Mouse (Mus musculus) natural killer cell, adult 2 months (primary cell): ENCODE data around the gene Tmem200b.

ENCODE experiments used
- DNase-seq, 2 experiments: peaks; one replicate each; pipeline ENCODE4 v3.0.0; 2022; ENCODE audit warnings: low spot score in 2 of 2

Gene Tmem200b

DNA sequence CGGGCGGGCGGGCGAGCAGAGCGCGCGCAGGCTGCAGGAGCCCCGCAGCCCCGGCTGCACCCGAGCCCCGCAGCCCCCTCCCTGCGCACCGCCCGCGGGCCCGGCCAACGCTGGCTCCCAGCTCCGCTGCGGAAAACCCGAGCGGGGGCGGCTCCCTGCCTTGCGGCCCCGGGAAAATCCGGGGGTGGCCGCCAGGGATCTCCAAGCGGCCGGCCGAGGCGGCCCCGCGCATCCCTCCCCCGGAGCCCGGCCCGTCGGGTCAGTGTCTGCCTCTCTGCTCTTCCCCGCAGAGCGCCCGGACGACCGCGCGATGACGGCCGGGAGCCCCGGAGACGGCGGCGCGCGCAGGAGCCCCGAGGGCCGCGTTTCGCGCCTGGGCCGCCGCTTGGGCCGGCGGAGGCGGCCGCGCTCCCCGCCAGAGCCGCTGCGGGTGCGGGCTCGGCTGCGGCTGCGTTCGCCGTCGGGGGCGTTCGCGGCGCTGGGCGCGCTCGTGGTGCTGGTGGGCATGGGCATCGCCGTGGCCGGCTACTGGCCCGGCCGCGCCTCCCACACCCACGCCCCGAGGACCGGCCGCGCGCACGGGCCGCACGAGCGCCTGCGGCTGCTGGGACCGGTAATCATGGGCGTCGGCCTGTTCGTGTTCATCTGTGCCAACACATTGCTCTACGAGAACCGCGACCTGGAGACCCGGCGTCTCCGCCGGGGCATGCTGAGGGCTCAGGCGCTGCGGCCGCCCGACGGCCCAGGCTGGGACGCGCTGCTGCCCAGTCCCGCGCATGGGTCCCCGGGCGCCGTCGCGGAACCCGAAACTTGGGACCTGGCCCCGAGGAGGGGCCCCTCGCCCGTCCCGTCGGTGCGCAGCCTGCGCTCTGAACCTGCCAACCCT is at the start of gene Tmem200b:
Gene Tmem200b (plus strand): TSS at position 311 of the 886 bp plus-strand sequence.
- no peak for DNase-seq

DNA sequence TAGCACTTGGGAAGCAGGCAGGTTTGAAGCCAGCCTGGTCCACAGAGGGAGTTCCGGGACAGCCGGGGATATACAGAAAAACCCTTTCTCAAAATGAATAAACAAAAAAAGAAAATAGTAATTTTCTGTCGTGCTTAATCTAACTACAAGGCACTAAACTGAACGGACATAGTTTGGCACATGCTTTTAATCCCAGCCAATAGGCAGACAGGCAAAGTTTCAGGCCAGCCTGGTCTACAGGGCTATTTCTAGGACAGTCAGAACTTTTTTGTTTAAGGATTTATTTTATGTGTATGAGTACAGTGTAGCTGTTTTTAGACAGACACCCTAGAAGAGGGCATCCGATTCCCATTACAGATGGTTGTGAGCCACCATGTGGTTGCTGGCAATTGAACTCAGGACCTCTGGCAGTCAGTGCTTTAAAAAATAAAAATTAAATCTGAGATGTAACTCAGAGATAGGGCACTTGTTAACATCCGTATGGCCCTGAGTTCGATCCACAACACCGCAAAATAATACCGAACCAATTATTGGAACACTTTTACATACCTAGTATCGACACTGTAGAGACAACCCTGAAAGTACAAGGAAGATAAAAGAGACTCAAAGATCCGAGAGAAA is 48.8 kb upstream of the Tmem200b start:
- DNase-seq, result no peak

DNA sequence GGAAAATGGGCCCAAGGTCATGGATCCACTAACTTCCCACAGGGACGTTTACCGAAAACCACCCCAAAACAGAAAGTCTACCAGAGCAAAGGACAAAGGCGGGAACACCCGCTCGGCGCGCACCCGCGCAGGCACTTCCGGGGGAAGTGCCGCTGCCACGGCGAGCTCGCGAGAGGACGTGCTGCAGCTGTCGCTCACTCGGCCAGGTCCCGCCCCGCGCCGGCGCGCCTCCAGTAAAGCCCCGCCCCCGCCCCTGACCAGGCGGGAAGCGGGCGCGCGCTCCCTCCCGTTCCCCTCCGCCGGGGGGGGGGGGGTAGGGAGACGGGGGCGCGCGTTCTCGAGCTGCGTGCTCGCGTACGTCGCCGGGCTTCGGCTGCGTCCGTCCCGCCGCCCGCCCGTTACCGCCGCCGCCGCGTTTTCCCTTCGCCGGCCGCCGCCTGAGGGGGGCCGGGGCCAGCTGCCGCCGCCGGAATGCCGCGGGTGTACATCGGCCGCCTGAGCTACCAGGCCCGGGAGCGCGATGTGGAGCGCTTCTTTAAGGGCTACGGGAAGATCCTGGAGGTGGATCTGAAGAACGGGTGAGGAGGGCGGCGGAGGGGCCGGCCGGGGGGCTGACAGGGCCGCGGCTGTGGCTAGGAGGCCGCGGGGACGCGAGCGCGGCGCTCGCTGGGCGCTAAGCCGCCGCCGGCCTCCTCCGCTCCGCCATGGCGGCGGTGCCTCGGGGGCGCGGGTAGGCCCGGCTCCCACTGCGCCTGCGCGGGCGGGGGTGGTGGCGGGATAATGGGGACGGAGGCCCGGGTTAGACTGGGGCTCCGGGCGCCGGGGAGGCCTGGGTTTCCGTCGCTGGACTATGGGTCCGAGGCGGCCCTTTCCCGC is 48.0 kb upstream of the Tmem200b start, which contains the start of gene Srsf4:
Gene Srsf4 (plus strand): TSS at position 325 of the 876 bp plus-strand sequence.
- peak; percentile 85 to 92 for DNase-seq

DNA sequence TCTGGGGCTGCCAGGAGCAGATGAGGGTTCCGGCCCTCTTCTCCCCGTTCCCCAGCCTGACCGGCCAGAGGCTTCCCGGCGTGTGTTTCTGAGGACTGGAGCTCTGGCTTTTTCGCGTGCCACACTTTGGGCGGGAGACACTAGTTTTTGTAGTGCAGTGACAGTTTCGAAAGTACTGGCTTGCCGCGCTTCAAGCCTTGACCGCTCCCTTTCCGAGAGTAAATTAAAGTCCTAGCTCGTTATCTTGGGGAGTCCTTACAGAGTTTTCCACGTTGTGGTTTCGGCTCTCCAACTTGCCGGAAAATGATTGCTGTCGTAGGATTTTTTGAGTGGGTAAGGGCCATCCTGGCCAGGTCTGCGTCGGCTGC is 47.4 kb upstream of the Tmem200b start:
- DNase-seq, result no peak

DNA sequence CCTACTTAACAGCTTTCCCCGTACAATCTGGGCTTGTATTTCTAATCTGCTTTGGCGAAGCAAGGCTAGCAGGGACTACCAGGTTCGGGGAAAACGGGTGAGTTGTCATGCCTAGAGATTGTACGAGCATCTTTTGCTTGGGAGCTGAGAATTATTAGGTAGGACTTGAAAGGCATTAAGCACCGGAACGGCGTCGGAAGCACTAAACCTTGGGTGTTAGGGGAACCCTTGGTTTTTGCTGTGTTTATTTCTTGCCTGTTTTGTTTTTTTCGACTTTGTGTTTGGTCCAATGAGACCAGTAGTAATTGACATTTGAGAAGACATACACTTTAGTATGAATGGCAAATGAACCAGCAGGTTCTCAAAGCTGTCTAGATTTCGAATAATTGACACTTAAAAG is 47.0 kb upstream of the Tmem200b start:
- no peak for DNase-seq

DNA sequence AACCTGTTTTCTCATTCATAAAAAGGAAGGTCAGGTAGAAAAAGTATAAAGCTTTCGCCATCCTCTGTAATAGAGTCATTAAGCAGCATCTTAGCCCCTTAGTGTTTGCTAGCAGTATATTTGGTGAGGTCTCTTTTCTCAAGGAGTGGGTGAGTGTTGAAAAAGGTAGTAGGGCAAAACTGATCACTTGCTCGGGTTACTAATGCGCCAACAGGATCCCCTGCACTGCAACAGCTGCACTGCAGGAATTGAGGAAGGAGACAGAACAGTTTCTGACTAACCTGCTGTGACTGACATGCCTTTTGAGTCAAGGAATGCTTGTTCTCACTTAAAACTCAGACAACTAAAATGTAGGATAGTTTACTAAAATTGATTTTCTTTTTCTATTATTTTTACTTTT is 46.3 kb upstream of the Tmem200b start:
- DNase-seq, result no peak

DNA sequence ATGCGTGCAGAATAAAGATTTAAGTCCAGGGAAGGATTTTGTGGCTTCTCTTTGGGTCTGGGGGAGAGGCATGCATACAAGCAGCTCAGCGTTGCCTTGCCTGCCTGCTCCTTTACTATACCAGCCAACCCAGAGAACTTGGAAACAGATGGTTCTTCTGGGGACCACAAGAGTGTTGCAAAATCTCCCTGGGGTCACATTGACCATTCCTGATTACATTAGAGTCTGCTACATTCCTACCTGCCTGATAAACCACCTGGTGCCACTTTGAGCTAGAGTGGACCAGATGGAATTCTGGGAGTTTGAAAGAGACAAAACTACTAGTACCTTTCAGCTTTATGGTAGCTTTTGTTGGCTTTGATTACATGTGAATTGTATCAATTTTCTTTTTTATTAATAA is 44.7 kb upstream of the Tmem200b start:
- no peak for DNase-seq

DNA sequence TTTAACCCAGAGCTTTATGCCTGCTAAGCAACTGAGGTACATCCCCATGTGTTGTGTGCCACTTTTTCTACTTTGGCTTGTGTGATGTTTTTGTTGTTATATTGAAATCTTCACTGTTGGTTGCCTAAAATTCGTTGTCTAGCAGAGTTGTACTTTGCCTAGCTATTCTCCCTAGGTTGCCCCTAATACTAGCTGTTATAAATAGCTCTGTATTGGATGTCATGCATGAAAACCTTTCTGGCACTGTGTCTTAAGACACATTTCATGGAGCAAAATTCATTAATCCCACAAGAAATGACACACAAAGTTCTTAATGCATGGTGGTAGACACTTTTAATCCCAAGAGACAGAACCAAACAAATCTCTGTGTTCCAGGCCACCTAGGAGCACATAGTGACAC is 41.9 kb upstream of the Tmem200b start:
- no peak for DNase-seq

DNA sequence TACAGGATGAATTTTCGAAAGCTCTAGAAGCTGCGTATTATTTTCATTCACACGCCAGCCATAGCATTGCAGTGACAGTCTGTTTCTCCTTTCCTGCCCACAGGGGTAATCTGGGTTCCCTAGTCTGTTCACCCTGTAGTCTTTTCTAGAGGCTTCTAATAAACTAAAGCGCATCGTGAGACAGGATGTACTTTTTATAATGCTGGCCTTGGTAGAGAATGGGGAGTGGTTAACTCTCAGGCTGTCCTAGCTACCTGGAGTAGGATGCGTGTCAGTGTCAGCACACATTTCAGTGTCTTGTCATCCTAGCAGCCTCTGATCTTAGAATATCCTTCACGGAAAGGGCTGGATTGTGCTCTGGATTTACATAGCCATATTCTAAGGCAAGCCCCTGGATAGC is 40.3 kb upstream of the Tmem200b start:
- no peak for DNase-seq

DNA sequence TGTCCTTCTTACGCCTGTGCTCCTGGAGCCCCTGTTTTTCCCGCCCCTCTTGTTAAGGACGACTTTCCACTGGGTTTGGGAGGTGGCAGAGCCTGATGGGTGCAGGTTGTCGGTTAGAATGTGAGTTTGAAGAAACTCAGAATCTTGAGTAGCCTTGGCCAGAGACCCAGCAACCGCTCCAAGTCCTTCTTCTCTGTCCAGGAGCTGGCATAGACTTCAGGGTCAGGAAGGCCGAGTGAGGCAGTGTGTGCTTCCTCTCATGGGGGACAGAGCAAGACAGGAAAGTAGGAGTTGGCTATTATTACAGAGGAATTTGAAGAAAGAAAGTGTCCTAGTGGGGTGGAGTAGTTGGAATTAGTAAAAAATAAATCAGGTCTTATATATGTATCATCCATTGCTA is 38.0 kb upstream of the Tmem200b start:
- no peak for DNase-seq

DNA sequence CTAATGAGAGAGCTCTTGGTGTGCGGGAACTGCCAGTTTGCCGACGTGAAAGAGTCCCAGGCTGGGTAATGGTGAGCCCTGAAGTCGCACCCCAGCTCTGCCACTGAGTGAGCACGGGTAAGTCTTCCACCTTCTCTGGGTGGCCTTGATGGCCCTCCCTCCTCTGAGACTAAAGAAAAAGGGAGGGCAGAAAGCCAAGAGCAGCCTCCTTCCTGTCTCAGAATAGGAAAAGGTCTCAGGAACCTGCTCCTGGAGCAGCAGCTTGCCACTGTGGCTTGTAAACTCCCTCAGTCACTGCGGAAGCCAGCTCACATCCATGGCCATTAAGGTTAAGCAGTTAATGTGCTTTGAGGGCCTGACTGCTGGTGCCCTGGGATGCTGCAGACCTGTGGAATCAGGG is 36.2 kb upstream of the Tmem200b start:
- no peak for DNase-seq

DNA sequence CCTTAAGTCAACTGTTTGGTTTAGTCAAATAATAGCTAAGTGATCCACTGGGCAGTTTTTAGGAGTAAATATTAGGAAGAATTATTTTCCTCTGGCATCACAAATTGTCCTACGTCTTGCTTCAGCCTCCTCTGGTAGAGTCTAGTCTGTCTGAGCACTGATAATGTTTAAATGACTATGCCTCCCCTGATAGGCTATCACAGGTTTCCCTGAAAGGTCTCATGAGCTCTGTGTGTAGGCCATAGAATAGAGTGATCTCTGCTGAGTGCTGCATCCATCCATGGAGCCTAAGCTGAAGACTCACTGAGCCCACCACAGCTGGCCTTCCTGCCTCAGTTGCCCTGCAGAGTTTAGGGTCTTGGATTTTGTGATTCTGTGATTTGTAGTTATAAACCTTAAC is 33.0 kb upstream of the Tmem200b start:
- no peak for DNase-seq

DNA sequence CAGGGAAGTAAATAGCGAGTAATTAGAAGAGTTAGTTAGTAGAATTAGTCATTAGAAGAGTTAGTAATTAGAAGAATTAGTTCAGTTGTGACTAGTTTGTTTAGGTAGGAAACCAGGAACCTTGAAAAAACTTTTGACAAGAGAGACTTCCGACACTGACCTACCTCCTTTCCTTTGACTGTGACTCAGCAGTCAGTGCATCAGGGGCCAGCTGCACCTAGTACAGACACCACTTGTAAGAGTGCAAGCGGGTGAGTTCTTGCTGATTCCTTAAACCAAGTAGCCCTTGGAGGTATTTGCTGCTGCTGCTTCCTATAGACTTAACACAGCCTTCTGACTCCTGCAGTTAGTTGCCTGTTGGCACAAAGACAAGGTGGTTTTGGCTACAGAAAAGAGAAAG is 30.9 kb upstream of the Tmem200b start:
- DNase-seq, result no peak

DNA sequence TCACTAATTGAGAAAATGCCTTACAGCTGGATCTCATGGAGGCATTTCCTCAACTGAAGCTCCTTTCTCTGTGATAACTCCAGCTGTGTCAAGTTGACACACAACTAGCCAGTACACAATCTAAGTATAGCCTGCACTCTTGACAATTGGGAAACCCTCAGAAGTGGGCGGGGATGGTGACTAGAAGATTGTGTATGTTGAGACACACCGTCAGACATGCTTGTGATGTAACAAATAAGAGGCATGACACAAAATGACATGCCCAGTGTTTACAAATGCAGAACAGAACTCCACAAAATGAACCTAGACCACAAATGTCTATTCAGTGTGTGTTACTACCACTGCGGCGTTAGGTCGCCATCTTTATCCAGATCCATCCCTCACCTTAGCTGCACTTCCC is 24.5 kb upstream of the Tmem200b start:
- no peak for DNase-seq

DNA sequence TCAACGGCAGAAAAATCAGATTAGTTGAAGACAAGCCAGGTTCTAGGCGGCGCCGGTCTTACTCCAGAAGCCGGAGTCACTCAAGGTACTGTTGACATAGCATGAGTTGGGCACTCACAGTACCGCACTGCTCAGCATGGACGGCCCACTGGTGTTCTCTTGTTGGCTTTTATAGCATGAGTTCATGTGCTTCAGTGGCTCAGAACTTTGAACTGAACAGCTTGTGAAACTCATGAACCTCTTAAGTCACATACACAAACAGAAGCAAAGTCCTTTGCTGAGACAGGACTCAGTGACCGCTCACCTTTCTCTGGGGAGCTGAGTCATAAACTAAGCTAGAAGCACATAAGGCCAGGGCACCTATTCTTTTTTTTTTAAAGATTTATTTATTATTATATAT is 23.8 kb upstream of the Tmem200b start:
- no peak for DNase-seq

DNA sequence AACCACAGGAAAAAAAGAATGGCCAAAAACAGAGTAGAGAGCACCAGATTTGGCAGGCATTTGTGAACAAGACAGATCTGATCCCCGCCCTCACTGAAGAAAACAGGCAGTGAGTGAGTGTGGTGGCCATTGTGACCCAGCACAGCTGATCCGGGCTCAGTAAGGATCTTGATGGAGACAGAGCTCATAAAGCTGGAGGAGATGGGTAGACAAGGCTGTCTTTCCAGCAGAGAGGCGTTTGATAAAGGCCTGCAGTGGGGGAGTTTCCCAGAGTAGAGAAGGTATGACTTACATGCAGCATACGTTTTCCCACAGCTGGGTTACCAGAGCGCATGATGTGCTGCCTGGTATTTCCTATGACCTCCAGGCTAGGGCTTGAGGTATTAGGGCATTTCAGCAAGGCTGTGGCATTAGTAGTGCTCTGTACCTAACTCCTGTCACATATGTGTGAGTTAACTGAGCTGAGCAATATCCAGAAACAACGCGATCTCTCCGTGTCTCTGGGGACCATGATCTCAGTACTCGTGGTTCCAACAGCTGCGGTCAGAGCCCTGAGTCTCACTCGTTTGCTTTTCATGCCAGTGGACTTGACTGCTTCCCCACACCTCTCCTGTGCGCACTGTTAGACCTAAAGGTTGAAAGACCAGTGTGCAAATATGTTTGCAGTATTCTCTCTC is 22.9 kb upstream of the Tmem200b start:
- DNase-seq, result no peak

DNA sequence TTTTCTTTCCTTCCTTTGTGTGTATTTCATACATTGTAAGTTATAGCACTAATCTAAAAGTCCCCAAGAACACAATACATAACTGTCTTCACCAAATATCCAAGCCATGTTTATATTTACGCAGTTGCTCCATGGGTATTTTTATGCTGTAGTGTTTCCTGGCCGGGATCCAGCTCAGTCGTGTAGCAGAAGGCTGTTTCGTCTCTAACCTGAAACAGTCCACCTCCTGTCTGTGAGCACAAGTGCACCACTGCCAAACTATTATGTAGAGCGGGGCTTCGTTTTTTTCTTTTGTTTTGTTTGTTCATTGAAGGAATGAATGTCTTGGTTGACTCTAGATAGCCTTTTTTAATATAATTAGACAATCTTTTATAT is 22.4 kb upstream of the Tmem200b start:
- DNase-seq, result no peak

DNA sequence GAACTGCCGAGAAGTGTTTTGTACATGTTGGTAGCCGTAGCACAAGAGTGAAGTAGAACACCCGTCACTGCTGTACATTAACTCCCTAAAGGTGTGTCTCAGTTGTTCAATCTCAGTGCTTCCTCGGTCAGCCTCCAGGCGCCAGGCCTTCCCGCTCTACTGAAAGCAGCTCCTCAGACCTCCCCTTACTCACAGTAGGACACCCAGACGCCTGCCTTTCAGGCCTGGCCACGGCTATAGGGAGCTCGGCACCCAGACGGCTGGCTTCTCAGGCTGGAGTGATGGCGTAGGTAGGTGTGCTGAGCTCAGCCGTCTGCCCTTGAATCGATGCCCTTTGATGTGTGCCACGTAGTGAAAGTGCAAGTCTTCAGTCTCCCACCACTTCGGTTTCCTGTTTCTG is 20.5 kb upstream of the Tmem200b start:
- no peak for DNase-seq

DNA sequence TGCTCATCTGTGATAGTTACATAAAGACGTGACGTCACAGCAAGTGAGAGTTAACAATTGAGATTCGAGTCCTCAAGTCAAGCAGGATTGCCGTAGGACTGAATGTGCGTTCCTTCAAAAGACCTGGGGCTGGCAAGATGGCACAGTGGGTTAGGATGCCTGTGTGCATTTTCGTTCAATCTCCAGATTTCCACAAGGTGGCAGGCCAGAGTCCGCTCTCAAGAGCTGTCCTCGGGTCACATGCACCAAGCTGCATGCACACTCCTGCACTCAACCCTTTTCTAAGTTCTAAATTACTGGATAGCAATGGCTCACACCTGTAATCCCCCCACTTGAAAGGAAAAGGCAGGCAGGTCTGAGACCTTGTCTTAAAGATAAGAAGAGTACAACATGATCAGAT is 17.1 kb upstream of the Tmem200b start:
- no peak for DNase-seq

DNA sequence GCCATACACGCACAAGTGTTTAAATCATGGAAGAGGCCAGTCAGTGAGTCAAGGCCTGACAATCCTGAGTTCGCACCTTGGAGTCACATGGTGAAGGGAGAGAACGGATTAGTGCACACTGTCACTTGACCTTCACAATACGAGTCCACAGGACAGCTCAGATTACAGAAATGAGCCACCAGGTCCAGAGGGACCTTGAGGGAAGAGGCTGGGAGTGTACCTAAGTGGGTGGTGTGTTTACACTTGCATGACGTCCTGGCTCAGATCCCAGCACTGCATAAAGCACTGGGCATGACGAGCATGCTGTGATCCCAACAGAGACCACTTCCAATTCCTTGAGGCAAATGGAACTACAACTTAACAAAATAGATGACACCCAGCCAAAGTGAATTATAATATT is 15.1 kb upstream of the Tmem200b start:
- no peak for DNase-seq

DNA sequence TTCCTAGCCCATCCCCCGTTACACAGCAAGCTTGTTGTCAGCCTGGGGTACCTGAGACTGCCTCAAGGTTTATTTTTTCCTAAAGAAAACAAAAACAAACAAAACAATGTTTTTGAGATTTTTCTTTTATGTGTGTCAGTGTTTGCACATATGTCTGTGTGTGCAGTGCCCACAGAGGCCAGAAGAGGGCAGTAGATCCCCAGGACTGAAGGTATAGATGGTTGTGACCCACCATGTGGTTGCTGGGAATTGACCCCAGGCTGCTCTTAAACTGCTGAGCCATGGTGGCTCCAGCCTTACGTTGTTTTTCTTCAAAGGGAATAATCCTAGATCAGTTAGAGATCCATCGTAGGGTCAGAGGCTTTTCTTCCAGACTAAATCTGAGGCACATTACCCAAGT is 13.7 kb upstream of the Tmem200b start:
- no peak for DNase-seq
